Mouse (Mus musculus): ENCODE measurements around the gene Olfr575. TPM values are rescaled to one million over a fixed set of nuclear protein-coding genes. Genes with fewer than 3 reads are reported as not detected.

The Olfr575 gene
- polyA plus RNA-seq, 1 experiment, result not detected

DNA sequence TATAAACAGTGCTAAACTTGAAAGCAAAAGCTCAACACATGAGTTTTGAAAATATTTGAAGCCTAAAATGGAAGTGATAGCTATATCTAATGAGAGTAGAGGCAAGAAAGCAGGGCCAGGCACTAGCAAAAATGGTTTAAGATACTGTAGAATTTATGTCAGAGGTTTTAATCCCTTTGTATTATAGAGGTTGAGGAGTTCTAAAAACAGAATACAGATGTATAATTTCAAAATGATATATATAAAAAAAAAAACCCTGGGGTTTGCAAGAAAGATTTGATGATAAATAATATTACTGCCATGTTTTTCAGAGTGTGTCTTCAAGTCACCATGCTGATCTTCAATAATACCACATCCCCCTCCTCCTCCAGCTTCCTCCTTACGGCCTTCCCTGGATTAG lies 10.4 kb downstream of the Olfr575 start, which contains the start of gene Olfr574:
Gene Olfr574 (plus strand): TSS at position 301 of the 400 bp plus-strand sequence.
- no peaks in the 10 kb centered on the region for H3K4me1 ChIP-seq (ENCODE audit: control insufficient read depth, insufficient read depth, insufficient read length, low read length)
- H3K27me3 ChIP-seq (ENCODE audit: control insufficient read depth, insufficient read depth, low read length), result no peaks in the 10 kb centered on the region
- TF ChIP-seq CTCF (IDR thresholded peaks at IDR 0.05; ENCODE audit: extremely low read depth, insufficient read length, insufficient replicate concordance, low read depth, low read length) (no peak), POLR2A (IDR thresholded peaks at IDR 0.05; ENCODE audit: low read depth, low read length) (no peak)
- H3K27ac ChIP-seq (ENCODE audit: insufficient read depth, low read depth, low read length), result no peak within 1 kb of the TSS
- 94% methylated on average over 1 of the region's 1 CpGs for WGBS
- H3K4me3 ChIP-seq (ENCODE audit: low read depth, low read length), result no peak within 1 kb of the TSS
- no peaks in the 10 kb centered on the region for H3K36me3 ChIP-seq (ENCODE audit: control insufficient read depth, insufficient read depth, low read length)

DNA sequence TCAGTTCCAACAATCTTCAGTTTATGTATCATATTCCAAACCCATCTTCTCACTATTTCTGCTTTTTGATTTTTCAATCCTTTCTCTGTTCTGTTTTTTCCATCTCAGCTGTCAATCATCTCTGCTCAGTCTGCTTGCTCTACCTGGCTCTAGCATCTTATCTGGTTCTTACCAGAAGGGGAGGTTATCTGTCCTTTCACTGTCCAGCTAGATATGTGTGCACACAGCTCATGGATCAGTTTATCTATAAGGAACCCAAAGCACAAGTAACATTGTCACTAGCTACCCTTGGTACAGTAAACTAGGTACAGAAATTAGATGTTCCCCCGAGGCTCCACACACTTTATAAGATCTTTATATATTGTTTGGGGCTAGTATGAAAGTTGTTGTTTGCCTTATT lies 15.2 kb downstream of the Olfr575 start:
- Histone ChIP-seq H3K27ac (ENCODE audit: insufficient read depth, low read depth, low read length) (no peak overlapping the region), H3K36me3 (ENCODE audit: control insufficient read depth, insufficient read depth, low read length) (no peaks in the 10 kb centered on the region), H3K4me1 (ENCODE audit: control insufficient read depth, insufficient read depth, insufficient read length, low read length) (no peaks in the 10 kb centered on the region), H3K4me3 (ENCODE audit: low read depth, low read length) (no peak overlapping the region), H3K27me3 (ENCODE audit: control insufficient read depth, insufficient read depth, low read length) (no peaks in the 10 kb centered on the region)
- TF ChIP-seq POLR2A (IDR thresholded peaks at IDR 0.05; ENCODE audit: low read depth, low read length) (no peak), CTCF (IDR thresholded peaks at IDR 0.05; ENCODE audit: extremely low read depth, insufficient read length, insufficient replicate concordance, low read depth, low read length) (no peak)
- 73% methylated on average over 1 of the region's 1 CpGs for WGBS

- TF ChIP-seq POLR2A (IDR thresholded peaks at IDR 0.05; ENCODE audit: low read depth, low read length) (no peak), CTCF (IDR thresholded peaks at IDR 0.05; ENCODE audit: extremely low read depth, insufficient read length, insufficient replicate concordance, low read depth, low read length) (no peak)
- no peak within 1 kb of the TSS for H3K4me3 ChIP-seq (ENCODE audit: low read depth, low read length)
- H3K27ac ChIP-seq (ENCODE audit: insufficient read depth, low read depth, low read length), result no peak within 1 kb of the TSS
- no peaks in the 10 kb centered on the region for H3K36me3 ChIP-seq (ENCODE audit: control insufficient read depth, insufficient read depth, low read length)
- WGBS, result 75% methylated on average over 2 of the region's 2 CpGs
- no peaks in the 10 kb centered on the region for H3K4me1 ChIP-seq (ENCODE audit: control insufficient read depth, insufficient read depth, insufficient read length, low read length)
- H3K27me3 ChIP-seq (ENCODE audit: control insufficient read depth, insufficient read depth, low read length), result no peaks in the 10 kb centered on the region
Measured at GRCm38 (mm10) chr7:102942475-102942874, 16.1 kb downstream of the Olfr575 start, which contains the start of gene Olfr573-ps1. Olfr573-ps1 (minus strand) TSS chr7:102942575.

- H3K36me3 ChIP-seq (ENCODE audit: control insufficient read depth, insufficient read depth, low read length), result no peaks in the 10 kb centered on the region
- no peaks in the 10 kb centered on the region for H3K4me1 ChIP-seq (ENCODE audit: control insufficient read depth, insufficient read depth, insufficient read length, low read length)
- H3K27me3 ChIP-seq (ENCODE audit: control insufficient read depth, insufficient read depth, low read length), result no peaks in the 10 kb centered on the region
- TF ChIP-seq CTCF (IDR thresholded peaks at IDR 0.05; ENCODE audit: extremely low read depth, insufficient read length, insufficient replicate concordance, low read depth, low read length) (no peak), POLR2A (IDR thresholded peaks at IDR 0.05; ENCODE audit: low read depth, low read length) (no peak)
- no peak overlapping the region for H3K4me3 ChIP-seq (ENCODE audit: low read depth, low read length)
- H3K27ac ChIP-seq (ENCODE audit: insufficient read depth, low read depth, low read length), result no peak overlapping the region
- 49% methylated on average over 3 of the region's 3 CpGs for WGBS
Measured at GRCm38 (mm10) chr7:102927105-102927504, 31.5 kb downstream of the Olfr575 start.

GRCm38 (mm10) chr7:102924109-102924508 lies 34.5 kb downstream of the Olfr575 start, which contains the start of gene Olfr572:
Olfr572 (plus strand) TSS chr7:102924409.
- Histone ChIP-seq H3K27ac (ENCODE audit: insufficient read depth, low read depth, low read length) (no peak within 1 kb of the TSS), H3K4me3 (ENCODE audit: low read depth, low read length) (no peak within 1 kb of the TSS), H3K36me3 (ENCODE audit: control insufficient read depth, insufficient read depth, low read length) (no peaks in the 10 kb centered on the region), H3K4me1 (ENCODE audit: control insufficient read depth, insufficient read depth, insufficient read length, low read length) (no peaks in the 10 kb centered on the region), H3K27me3 (ENCODE audit: control insufficient read depth, insufficient read depth, low read length) (no peaks in the 10 kb centered on the region)
- WGBS, result 69% methylated on average over 1 of the region's 1 CpGs
- TF ChIP-seq CTCF (IDR thresholded peaks at IDR 0.05; ENCODE audit: extremely low read depth, insufficient read length, insufficient replicate concordance, low read depth, low read length) (no peak), POLR2A (IDR thresholded peaks at IDR 0.05; ENCODE audit: low read depth, low read length) (no peak)

- Histone ChIP-seq H3K4me3 (ENCODE audit: low read depth, low read length) (no peak overlapping the region), H3K36me3 (ENCODE audit: control insufficient read depth, insufficient read depth, low read length) (no peaks in the 10 kb centered on the region), H3K27me3 (ENCODE audit: control insufficient read depth, insufficient read depth, low read length) (no peaks in the 10 kb centered on the region), H3K4me1 (ENCODE audit: control insufficient read depth, insufficient read depth, insufficient read length, low read length) (no peaks in the 10 kb centered on the region), H3K27ac (ENCODE audit: insufficient read depth, low read depth, low read length) (no peak overlapping the region)
- TF ChIP-seq CTCF (IDR thresholded peaks at IDR 0.05; ENCODE audit: extremely low read depth, insufficient read length, insufficient replicate concordance, low read depth, low read length), result no peak
- no peak for TF ChIP-seq POLR2A (IDR thresholded peaks at IDR 0.05; ENCODE audit: low read depth, low read length)
- WGBS, result 4% methylated on average over 1 of the region's 1 CpGs
Measured at GRCm38 (mm10) chr7:102919632-102920031, 38.9 kb downstream of the Olfr575 start.

DNA sequence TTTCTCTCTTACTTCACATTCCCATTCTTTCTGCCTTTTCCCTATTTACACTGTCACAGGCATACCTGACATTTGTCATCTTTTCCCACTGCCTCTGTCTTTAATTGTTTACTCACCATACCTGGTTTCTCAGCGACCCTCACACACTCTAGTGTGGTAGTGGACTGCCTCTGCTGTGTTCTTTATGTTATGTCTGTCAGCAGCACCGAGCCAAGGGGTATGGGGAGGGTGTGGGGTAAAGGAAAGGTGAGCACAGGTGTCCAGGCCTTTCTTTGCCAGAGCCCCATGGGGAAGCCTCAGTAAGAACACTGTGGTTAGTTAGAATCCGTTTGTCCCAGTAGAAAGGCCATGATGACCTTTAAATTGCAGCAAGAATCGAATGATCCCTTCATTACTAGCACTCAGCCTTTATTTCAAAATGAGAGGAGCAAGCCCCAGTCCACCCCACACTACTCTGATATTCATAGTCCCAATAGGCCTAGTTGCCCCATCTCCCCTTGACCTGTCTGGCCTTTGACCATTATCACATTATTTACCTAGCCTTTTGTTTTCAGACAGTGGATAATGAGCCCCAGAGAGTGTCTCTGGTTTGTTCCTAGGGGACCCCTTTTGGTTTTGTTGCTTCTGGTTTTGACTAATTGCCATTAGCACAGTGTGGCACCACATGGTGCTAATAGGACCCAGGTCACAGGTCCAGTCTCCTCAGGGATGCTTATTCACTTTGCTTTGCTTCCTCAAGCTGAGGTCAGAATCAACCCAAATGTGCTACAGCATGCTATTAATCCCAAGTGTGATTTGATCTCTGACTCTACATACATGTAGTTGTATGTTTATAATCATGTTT lies 41.3 kb downstream of the Olfr575 start, which contains the start of gene Olfr571:
Gene Olfr571 (minus strand): TSS at position 505 of the 844 bp plus-strand sequence.
- Histone ChIP-seq H3K4me1 (ENCODE audit: control insufficient read depth, insufficient read depth, insufficient read length, low read length) (no peaks in the 10 kb centered on the region), H3K36me3 (ENCODE audit: control insufficient read depth, insufficient read depth, low read length) (no peaks in the 10 kb centered on the region), H3K27ac (ENCODE audit: insufficient read depth, low read depth, low read length) (no peak within 1 kb of the TSS), H3K4me3 (ENCODE audit: low read depth, low read length) (no peak within 1 kb of the TSS), H3K27me3 (ENCODE audit: control insufficient read depth, insufficient read depth, low read length) (no peaks in the 10 kb centered on the region)
- 40% methylated on average over 4 of the region's 4 CpGs for WGBS
- TF ChIP-seq POLR2A (IDR thresholded peaks at IDR 0.05; ENCODE audit: low read depth, low read length) (no peak), CTCF (IDR thresholded peaks at IDR 0.05; ENCODE audit: extremely low read depth, insufficient read length, insufficient replicate concordance, low read depth, low read length) (no peak)
